Mouse (Mus musculus): ENCODE measurements around the gene Gm4763.
"Not testable (repeated sequence)": the region's sequence is repeated elsewhere in the genome, so short reads cannot be mapped to it uniquely, and the experiment has no call there.

The Gm4763 gene

DNA sequence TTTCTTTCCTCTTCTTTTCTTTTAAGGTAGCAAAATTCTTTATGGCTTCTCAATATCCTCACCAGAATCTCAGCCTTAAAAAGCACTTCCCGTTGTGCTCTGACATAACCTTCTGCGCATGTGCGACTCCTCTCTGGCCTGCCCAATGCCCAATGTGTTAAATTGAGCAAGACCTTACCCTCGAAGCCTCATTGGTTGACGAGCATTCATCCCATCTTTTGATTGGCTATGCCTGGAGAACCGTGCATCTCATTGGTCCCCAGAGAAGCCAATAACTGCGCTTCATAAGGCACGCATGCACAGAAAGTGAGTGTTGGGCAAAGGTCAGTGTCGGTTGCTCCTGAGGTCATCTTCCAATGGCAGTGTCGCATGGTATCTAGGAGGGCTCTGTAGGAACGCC is at the start of gene Gm4763:
Gene Gm4763 (minus strand): TSS at position 101 of the 400 bp plus-strand sequence.
- not testable (repeated sequence) for DNase-seq (ENCODE audit: low spot score in 2 of 2)

DNA sequence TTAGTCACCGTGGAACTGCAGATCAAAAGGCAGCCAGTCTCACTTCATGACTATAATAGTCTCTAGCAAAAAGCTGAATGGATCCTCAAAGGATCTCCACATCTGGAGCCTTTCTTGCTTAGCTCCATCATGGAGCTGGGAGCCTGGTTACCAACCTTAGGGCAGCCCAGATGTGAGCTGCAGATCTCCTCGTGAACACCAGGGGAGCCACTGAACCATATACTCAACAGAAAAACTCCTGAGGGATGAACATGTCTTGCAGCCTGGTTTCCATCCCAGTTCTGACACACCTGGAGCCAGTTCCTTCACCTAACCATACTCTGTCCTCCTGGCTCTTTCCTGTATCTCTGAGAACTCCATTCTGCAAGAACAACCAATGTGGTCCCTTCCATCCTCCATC is 49.4 kb upstream of the Gm4763 start:
- DNase-seq (ENCODE audit: low spot score in 2 of 2): no peak

DNA sequence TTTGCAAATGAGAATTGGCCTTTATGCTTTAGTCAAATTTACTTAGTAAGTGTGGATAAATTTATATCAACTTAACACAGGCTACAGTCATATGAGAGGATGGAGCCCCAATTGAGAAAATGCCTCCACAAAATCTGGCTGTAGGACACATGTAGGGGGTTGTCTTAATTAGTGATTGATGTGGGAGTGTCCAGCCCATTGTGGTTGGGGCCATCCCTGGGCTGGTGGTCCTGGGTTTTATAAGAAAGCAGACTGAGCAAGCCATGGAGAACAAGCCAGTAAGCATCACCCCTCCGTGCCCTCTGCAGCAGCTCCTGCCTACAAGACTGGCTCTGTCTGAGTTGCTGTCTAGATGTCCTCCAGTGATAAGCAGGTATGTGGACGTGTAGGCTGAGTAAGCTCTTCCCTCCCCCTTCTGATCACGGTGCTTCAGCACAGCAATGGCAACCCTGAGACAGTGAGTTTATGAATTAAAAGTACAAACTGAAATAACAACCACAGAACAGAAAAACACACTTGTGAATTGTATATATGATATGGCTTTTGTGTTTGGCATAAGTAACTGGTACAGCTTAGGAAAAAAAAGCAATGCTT is 47.3 kb upstream of the Gm4763 start:
- no peak for DNase-seq (ENCODE audit: low spot score in 2 of 2)

GRCm38 (mm10) chr7:24771361-24771760 is 44.7 kb upstream of the Gm4763 start:
- no peak for DNase-seq (ENCODE audit: low spot score in 2 of 2)

- no peak for DNase-seq (ENCODE audit: low spot score in 2 of 2)
These were observed 35.9 kb upstream of the Gm4763 start for GRCm38 (mm10) chr7:24762574-24762973.

DNA sequence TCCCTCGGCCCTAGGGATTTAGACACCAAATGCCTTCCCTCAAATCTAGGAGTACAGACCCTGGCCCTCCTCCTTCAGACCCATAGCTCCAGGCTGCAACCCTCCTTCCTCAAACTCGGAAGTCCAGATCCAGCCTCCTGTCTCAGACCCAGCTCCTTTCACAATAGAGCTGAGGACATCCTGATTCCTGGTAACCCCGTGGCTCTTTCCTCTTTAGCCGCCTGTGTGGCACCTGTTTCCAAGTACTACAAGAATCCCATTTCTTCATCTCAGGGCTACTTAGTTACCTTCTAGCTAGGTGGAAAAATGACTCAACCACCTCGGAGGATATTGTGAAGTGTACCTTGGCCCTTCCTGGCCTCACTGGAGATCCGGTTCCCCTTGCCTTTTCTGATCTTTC is 34.5 kb upstream of the Gm4763 start:
- no peak for DNase-seq (ENCODE audit: low spot score in 2 of 2)

GRCm38 (mm10) chr7:24760211-24760610 is 33.5 kb upstream of the Gm4763 start, which contains the start of gene Cd177:
Cd177 (minus strand) TSS chr7:24760311.
- DNase-seq (ENCODE audit: low spot score in 2 of 2): no peak

- DNase-seq (ENCODE audit: low spot score in 2 of 2): no peak
These were observed 31.8 kb upstream of the Gm4763 start for GRCm38 (mm10) chr7:24758520-24758919.

GRCm38 (mm10) chr7:24753476-24753875 is 26.8 kb upstream of the Gm4763 start:
- no peak for DNase-seq (ENCODE audit: low spot score in 2 of 2)

- DNase-seq (ENCODE audit: low spot score in 2 of 2): no peak
These were observed 24.9 kb upstream of the Gm4763 start for GRCm38 (mm10) chr7:24751610-24752009.

DNA sequence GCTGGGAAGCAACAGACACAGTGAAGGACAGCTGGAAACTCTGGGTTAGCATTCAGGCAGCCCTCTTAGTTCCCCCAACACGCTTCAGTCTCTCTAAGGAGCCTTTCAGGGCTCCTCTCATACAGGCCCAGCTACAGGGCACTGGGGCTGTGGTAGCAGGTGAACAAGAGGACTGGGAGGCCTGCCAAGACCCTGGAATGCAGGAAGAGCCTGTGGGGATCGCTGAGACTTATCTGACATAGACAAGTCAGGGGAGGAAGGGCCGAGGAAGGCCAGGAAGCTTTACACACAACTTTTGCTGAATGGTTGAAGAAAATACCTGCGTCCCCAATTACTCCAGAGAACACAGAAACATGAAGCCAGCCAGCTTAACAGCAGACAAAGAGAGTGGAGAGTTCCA is 24.0 kb upstream of the Gm4763 start:
- no peak for DNase-seq (ENCODE audit: low spot score in 2 of 2)

DNA sequence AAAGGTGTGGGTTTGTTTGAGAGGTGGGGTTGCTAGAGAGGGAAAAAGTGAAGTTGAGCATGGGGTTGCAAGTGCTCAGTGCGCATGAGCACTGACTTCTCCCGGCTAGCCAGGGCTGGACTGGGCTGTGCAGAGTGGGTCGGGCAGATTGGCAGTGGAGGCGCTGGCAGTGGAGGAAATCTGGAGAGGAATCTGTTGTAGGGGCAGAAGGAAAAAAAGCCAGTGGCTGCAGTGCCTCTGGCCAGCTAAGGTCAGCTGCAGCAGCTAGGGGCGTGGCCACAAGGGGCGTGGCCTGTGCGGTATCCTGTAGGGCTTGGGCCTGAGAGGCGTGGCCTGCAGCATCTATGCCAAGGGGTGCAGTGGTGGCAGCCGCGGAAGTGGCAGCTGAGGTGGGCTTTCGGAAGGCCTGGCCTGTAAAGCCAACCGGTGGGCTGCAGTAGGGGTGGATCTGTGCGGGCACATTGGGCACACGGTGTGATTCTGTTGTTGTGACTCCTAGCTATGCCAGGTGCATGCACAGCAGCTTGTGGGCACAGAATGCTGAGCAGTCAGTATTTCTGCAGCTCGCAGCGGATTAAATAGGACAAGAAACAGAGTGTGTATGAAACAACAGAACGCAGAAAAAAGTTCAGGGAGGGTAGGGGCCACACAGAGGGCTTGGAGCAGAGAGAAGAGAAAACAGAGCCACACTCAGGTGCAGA is 9.4 kb upstream of the Gm4763 start:
- DNase-seq (ENCODE audit: low spot score in 2 of 2): no peak

DNA sequence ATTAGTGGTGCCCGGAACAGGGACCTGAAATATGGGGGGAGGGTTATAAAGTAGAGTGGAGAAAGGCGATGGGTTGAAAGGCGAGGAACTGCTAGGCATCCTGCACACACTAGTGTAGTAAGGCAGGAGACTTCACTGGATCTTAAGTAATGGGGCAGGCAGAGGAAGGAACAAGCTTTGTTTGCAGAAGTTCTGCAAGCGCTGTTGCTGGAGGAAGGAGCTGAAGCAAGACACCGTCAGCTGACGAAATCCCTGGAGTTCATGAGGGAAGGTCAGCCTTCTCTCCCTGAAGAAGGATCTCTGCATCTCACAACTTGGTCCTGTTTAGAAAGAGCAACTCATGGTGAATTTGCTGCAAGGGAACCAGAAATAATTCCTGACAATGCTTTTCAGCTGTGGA is 11.7 kb downstream of the Gm4763 start:
- DNase-seq (ENCODE audit: low spot score in 2 of 2): no peak

DNA sequence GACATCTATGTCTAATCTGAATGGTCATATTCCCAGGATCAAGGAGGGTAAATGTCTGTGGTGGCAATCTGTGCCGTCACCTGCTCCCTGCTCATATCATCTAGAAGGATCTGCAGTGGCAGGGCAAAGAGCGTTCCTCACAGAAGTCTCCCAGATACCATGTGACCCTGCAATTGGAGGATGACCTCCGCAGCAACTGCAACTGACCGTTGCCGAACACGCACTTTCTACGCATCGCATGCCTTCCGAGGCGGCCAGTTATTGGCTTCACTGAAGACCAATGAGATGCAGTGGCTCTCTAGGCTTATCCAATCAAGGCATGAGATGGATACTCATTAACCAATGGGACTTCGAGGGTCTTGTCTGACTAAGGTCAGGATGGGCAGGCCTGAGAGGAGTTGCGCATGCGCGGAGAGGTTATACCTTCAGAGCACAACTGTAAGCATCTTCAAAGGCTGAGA is 17.8 kb downstream of the Gm4763 start, which contains the start of gene BC049730:
Gene BC049730 (plus strand): TSS at position 411 of the 461 bp plus-strand sequence.
- no peak for DNase-seq (ENCODE audit: low spot score in 2 of 2)

DNA sequence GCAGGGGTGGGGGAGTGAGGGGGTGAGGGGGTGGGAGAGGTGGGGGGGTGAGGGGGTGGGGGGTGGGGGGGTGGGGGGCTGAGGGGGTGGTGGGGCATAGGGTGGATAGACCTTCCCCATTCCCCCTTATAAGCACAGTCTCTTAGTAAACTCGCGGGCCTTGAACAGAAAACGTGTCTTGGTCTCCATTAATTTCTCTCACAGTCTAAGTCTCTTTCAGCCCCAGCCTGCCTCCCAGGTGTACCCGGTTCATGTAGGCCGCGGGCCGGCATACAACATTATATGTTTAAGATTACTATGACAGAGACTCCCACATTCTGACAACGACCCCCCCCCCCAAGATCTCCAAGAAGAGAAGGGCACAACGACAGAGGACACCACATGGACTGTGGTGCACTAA is 23.9 kb downstream of the Gm4763 start:
- DNase-seq (ENCODE audit: low spot score in 2 of 2): not testable (repeated sequence)

DNA sequence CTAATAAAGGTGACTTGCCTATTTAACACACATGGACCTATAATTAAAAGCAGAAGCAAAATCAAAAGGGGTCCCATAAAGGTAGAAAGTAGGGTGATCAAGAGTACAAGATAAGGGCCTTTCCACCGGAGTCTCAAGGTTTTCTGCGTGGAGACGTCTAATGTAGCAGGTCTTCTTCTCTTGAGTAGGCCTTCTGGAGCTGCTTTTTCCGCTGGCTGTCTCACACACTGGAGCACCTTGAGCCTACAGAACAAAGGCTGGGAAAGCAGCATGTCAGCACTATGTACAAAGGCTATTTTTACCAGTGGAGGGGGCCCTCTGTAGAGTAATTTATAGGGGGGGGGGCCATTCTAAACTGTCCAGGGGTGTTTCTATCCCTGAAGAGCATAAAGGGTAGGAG is 28.8 kb downstream of the Gm4763 start:
- not testable (repeated sequence) for DNase-seq (ENCODE audit: low spot score in 2 of 2)

DNA sequence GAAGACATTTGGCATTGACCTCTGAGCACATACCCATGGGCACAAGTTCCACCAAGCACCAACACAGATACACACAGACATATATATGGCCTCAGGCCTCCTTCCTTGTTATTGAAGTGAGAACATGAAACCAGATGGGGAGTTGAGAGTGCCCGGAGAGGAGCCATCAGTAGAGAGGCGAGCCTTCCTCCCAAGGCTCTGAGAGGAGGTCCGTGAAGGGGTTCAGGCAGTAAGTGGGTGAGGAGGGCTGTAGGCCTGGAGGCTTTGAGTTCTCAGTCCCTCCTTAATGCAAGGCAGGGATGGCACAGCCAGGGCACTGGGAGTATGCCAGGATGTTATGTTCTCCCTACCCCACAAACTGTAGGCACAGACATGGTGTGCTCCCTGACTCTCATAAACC is 34.0 kb downstream of the Gm4763 start:
- not testable (repeated sequence) for DNase-seq (ENCODE audit: low spot score in 2 of 2)

DNA sequence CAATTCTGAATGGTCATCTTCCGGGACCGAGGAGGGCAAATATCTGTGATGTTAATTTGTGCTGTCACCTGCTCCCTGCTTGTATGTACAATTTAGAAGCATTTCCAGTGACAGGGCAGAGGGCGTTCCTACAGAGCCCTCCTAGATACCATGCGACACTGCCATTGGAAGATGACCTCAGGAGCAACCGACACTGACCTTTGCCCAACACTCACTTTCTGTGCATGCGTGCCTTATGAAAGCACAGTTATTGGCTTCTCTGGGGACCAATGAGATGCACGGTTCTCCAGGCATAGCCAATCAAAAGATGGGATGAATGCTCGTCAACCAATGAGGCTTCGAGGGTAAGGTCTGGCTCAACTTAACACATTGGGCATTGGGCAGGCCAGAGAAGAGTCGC is 39.2 kb downstream of the Gm4763 start:
- DNase-seq (ENCODE audit: low spot score in 2 of 2): not testable (repeated sequence)

- DNase-seq (ENCODE audit: low spot score in 2 of 2): not testable (repeated sequence)
These were observed 42.6 kb downstream of the Gm4763 start for GRCm38 (mm10) chr7:24684121-24684520.

- DNase-seq (ENCODE audit: low spot score in 2 of 2): no peak
These were observed 50.1 kb downstream of the Gm4763 start, which contains the start of gene Tex101 for GRCm38 (mm10) chr7:24676575-24676974. Tex101 (minus strand) TSS chr7:24676675.

- no peak for DNase-seq (ENCODE audit: low spot score in 2 of 2)
These were observed 54.7 kb downstream of the Gm4763 start for GRCm38 (mm10) chr7:24671944-24672439.
